Mouse (Mus musculus) layer of hippocampus, adult 8-10 months (tissue): ENCODE results near the gene Tgfbr3l. TPM values are rescaled to one million over a fixed set of nuclear protein-coding genes. Genes with fewer than 3 reads are reported as not detected.
A peak's percentile ranks its signal among the peaks of the same experiment; 100 is the strongest.

Experiments used
- DNase-seq, 2 experiments: peaks; one replicate each; pipeline ENCODE4 v3.0.0; 2022; ENCODE audit warnings: low spot score in 2 of 2
- total RNA-seq, 4 experiments: library from RNA; stranded (reverse); gene quantifications; 2 replicates each; pipeline ENCODE4 v1.2.4; 2022

The Tgfbr3l gene
- 10 to 100 TPM; 12.8 to 19.2 (median 16.5) TPM for total RNA-seq

- DNase-seq, result no peak
These were observed at the start of gene Tgfbr3l for GRCm38 (mm10) chr8:4247951-4248540. Tgfbr3l (plus strand) TSS chr8:4248214.

- no peak for DNase-seq
These were observed 46.7 kb upstream of the Tgfbr3l start for GRCm38 (mm10) chr8:4201321-4201720.

- no peak for DNase-seq
These were observed 42.5 kb upstream of the Tgfbr3l start for GRCm38 (mm10) chr8:4205246-4206123.

- peak in 1 of 2 experiments; percentile 38 for DNase-seq
These were observed 41.6 kb upstream of the Tgfbr3l start for GRCm38 (mm10) chr8:4206182-4207015.

GRCm38 (mm10) chr8:4207016-4207350, 41.0 kb upstream of the Tgfbr3l start:
- no peak for DNase-seq

- DNase-seq, result no peak
These were observed 36.9 kb upstream of the Tgfbr3l start for GRCm38 (mm10) chr8:4211097-4211496.

- DNase-seq, result no peak
These were observed 35.2 kb upstream of the Tgfbr3l start for GRCm38 (mm10) chr8:4212809-4213209.

- no peak for DNase-seq
These were observed 34.6 kb upstream of the Tgfbr3l start for GRCm38 (mm10) chr8:4213210-4214005.

- no peak for DNase-seq
These were observed 33.7 kb upstream of the Tgfbr3l start for GRCm38 (mm10) chr8:4214006-4214980.

GRCm38 (mm10) chr8:4216296-4216695, 31.7 kb upstream of the Tgfbr3l start:
- no peak for DNase-seq

GRCm38 (mm10) chr8:4216791-4217621, 31.0 kb upstream of the Tgfbr3l start, which contains the start of gene Prr36:
Prr36 (minus strand) TSS chr8:4217459.
- peak; percentile 54 to 57 for DNase-seq

- no peak for DNase-seq
These were observed 28.4 kb upstream of the Tgfbr3l start for GRCm38 (mm10) chr8:4219617-4220016.

- no peak for DNase-seq
These were observed 26.0 kb upstream of the Tgfbr3l start for GRCm38 (mm10) chr8:4222059-4222458.

- no peak for DNase-seq
These were observed 21.7 kb upstream of the Tgfbr3l start for GRCm38 (mm10) chr8:4226323-4226722.

GRCm38 (mm10) chr8:4226739-4227347, 21.2 kb upstream of the Tgfbr3l start, which contains the start of gene Lrrc8e:
Lrrc8e (plus strand) TSS chr8:4226827.
- no peak for DNase-seq

GRCm38 (mm10) chr8:4227919-4228318, 20.1 kb upstream of the Tgfbr3l start:
- no peak for DNase-seq

GRCm38 (mm10) chr8:4229784-4230183, 18.2 kb upstream of the Tgfbr3l start:
- DNase-seq, result no peak

- no peak for DNase-seq
These were observed 17.2 kb upstream of the Tgfbr3l start for GRCm38 (mm10) chr8:4230612-4231351.
